Mouse (Mus musculus): ENCODE results near the gene Kcnip1. TPM values are rescaled to one million over a fixed set of nuclear protein-coding genes. Genes with fewer than 3 reads are reported as not detected.

Kcnip1 gene
- polyA plus RNA-seq, 1 experiment from 2014 or later = 3.5 TPM

Other genes with a start within 250 kb of the Kcnip1 start
- gene Kcnmb1, start 30.1 kb downstream of the Kcnip1 start, polyA plus RNA-seq (2014; fragmentation: Nextera tagmentation; extraction: Ambion mirVana) = 0.10 and 0.22 TPM in 2 replicates
- gene Lcp2, start 53.8 kb upstream of the Kcnip1 start, polyA plus RNA-seq (2014; fragmentation: Nextera tagmentation; extraction: Ambion mirVana) = 2.3 and 2.4 TPM in 2 replicates
- not detected in 2 replicates for gene 4930469K13Rik, start 105.4 kb upstream of the Kcnip1 start, polyA plus RNA-seq (2014; fragmentation: Nextera tagmentation; extraction: Ambion mirVana)
- gene Foxi1, start 214.9 kb upstream of the Kcnip1 start, polyA plus RNA-seq (2014; fragmentation: Nextera tagmentation; extraction: Ambion mirVana) = not detected in 2 replicates

Data from embryonic facial prominence, embryonic 11.5 days (tissue).